Mouse (Mus musculus) CH12.LX (cell line): ENCODE measurements around the gene Ppp1r9b.

ENCODE experiments used
- KAT2A ChIP-seq: IDR thresholded peaks from 2 replicates; pipeline ENCODE4 v1.6.1; 2012; ENCODE audit warnings: low read length, improper control_type of control experiment, inconsistent platforms; ENCODE audit not compliant: insufficient replicate concordance
- MEF2A ChIP-seq: IDR thresholded peaks from 2 replicates; pipeline ENCODE4 v1.6.1; 2014; ENCODE audit warnings: low read depth, mild to moderate bottlenecking, inconsistent platforms, low read length, improper control_type of control experiment, borderline replicate concordance
- POLR2A ChIP-seq: IDR thresholded peaks from 2 replicates; pipeline ENCODE4 v1.6.1; 2011; ENCODE audit warnings: low read depth, mild to moderate bottlenecking, improper control_type of control experiment, low read length
- SMC3 ChIP-seq: IDR thresholded peaks from 2 replicates; pipeline ENCODE4 v1.6.1; 2011; ENCODE audit warnings: low read depth, low read length, improper control_type of control experiment

GRCm38 (mm10) chr11:95043608-95044007 lies 52.8 kb downstream of the Ppp1r9b start:
- TF ChIP-seq MEF2A = no peak
- no peak for TF ChIP-seq POLR2A
- TF ChIP-seq KAT2A = no peak
- no peak for TF ChIP-seq SMC3
